Mouse (Mus musculus): ENCODE measurements around the gene Polr2e. TPM values are rescaled to one million over a fixed set of nuclear protein-coding genes. Genes with fewer than 3 reads are reported as not detected.

Gene Polr2e
- polyA plus RNA-seq, 1 experiment from 2014 or later: 182 TPM

GRCm38 (mm10) chr10:80015583-80015982 is 24.0 kb downstream of the Polr2e start:
- no peak for ATAC-seq (replicated peaks; ENCODE audit: insufficient number of reproducible peaks, low FRiP score, low TSS enrichment)
- no peak overlapping the region for H3K27ac ChIP-seq (ENCODE audit: low read depth, low read length)
- peaks cover 42% of the 10 kb centered on the region for H3K27me3 ChIP-seq (ENCODE audit: control insufficient read depth, insufficient read depth, low read length)
- peaks cover 29% of the 10 kb centered on the region for H3K4me1 ChIP-seq (ENCODE audit: control insufficient read depth, insufficient read depth, low read length)
- peak overlapping the region; percentile 39; the same call in 1 of the 2 replicates for H3K9ac ChIP-seq (ENCODE audit: low read depth, low read length)
- WGBS (ENCODE audit: insufficient replicate concordance): 70% methylated on average over 10 of the region's 10 CpGs
- H3K9me3 ChIP-seq (replicated peaks; ENCODE audit: control insufficient read depth, low read length): peaks cover 7% of the 10 kb centered on the region
- H3K36me3 ChIP-seq (ENCODE audit: control insufficient read depth, insufficient read depth, low read length): peaks cover 9% of the 10 kb centered on the region
- H3K4me2 ChIP-seq: no peak overlapping the region; the same call in 1 of the 2 replicates
- no peak overlapping the region for H3K4me3 ChIP-seq (ENCODE audit: low read depth, low read length)

GRCm38 (mm10) chr10:80014484-80015290 is 24.9 kb downstream of the Polr2e start:
- Histone ChIP-seq H3K27ac (ENCODE audit: low read depth, low read length) (no peak overlapping the region), H3K27me3 (ENCODE audit: control insufficient read depth, insufficient read depth, low read length) (peaks cover 42% of the 10 kb centered on the region), H3K4me1 (ENCODE audit: control insufficient read depth, insufficient read depth, low read length) (peaks cover 21% of the 10 kb centered on the region), H3K4me3 (ENCODE audit: low read depth, low read length) (peak overlapping the region; percentile 10; the same call in 1 of the 2 replicates), H3K36me3 (ENCODE audit: control insufficient read depth, insufficient read depth, low read length) (peaks cover 12% of the 10 kb centered on the region), H3K9ac (ENCODE audit: low read depth, low read length) (no peak overlapping the region), H3K9me3 (replicated peaks; ENCODE audit: control insufficient read depth, low read length) (peaks cover 11% of the 10 kb centered on the region), H3K4me2 (peak overlapping the region; percentile 14; the same call in 1 of the 2 replicates)
- WGBS (ENCODE audit: insufficient replicate concordance): 19% methylated on average over 28 of the region's 28 CpGs
- ATAC-seq (replicated peaks; ENCODE audit: insufficient number of reproducible peaks, low FRiP score, low TSS enrichment): no peak

- peaks cover 11% of the 10 kb centered on the region for H3K4me1 ChIP-seq (ENCODE audit: control insufficient read depth, insufficient read depth, low read length)
- no peak overlapping the region for H3K27ac ChIP-seq (ENCODE audit: low read depth, low read length)
- H3K4me3 ChIP-seq (ENCODE audit: low read depth, low read length): no peak overlapping the region
- H3K4me2 ChIP-seq: no peak overlapping the region
- no peak for ATAC-seq (replicated peaks; ENCODE audit: insufficient number of reproducible peaks, low FRiP score, low TSS enrichment)
- peaks cover 11% of the 10 kb centered on the region for H3K9me3 ChIP-seq (replicated peaks; ENCODE audit: control insufficient read depth, low read length)
- peaks cover 15% of the 10 kb centered on the region for H3K36me3 ChIP-seq (ENCODE audit: control insufficient read depth, insufficient read depth, low read length)
- peaks cover 42% of the 10 kb centered on the region for H3K27me3 ChIP-seq (ENCODE audit: control insufficient read depth, insufficient read depth, low read length)
- H3K9ac ChIP-seq (ENCODE audit: low read depth, low read length): no peak overlapping the region
- WGBS (ENCODE audit: insufficient replicate concordance): 31% methylated on average over 25 of the region's 25 CpGs
These were observed 26.0 kb downstream of the Polr2e start for GRCm38 (mm10) chr10:80013609-80014008.

- H3K27me3 ChIP-seq (ENCODE audit: control insufficient read depth, insufficient read depth, low read length): peaks cover 42% of the 10 kb centered on the region
- H3K9ac ChIP-seq (ENCODE audit: low read depth, low read length): no peak overlapping the region
- H3K27ac ChIP-seq (ENCODE audit: low read depth, low read length): no peak overlapping the region
- H3K36me3 ChIP-seq (ENCODE audit: control insufficient read depth, insufficient read depth, low read length): peaks cover 15% of the 10 kb centered on the region
- H3K9me3 ChIP-seq (replicated peaks; ENCODE audit: control insufficient read depth, low read length): peaks cover 11% of the 10 kb centered on the region
- 86% methylated on average over 6 of the region's 6 CpGs for WGBS (ENCODE audit: insufficient replicate concordance)
- ATAC-seq (replicated peaks; ENCODE audit: insufficient number of reproducible peaks, low FRiP score, low TSS enrichment): no peak
- H3K4me2 ChIP-seq: no peak overlapping the region
- H3K4me3 ChIP-seq (ENCODE audit: low read depth, low read length): no peak overlapping the region
- H3K4me1 ChIP-seq (ENCODE audit: control insufficient read depth, insufficient read depth, low read length): peaks cover 9% of the 10 kb centered on the region
These were observed 27.9 kb downstream of the Polr2e start for GRCm38 (mm10) chr10:80011740-80012139.

GRCm38 (mm10) chr10:80004233-80004705 is 35.3 kb downstream of the Polr2e start:
- Histone ChIP-seq H3K4me3 (ENCODE audit: low read depth, low read length) (no peak overlapping the region), H3K9me3 (replicated peaks; ENCODE audit: control insufficient read depth, low read length) (no peaks in the 10 kb centered on the region), H3K4me2 (no peak overlapping the region), H3K27me3 (ENCODE audit: control insufficient read depth, insufficient read depth, low read length) (peaks cover 24% of the 10 kb centered on the region), H3K36me3 (ENCODE audit: control insufficient read depth, insufficient read depth, low read length) (peaks cover 2% of the 10 kb centered on the region; the same call in 1 of the 2 replicates), H3K4me1 (ENCODE audit: control insufficient read depth, insufficient read depth, low read length) (peaks cover 15% of the 10 kb centered on the region), H3K9ac (ENCODE audit: low read depth, low read length) (no peak overlapping the region), H3K27ac (ENCODE audit: low read depth, low read length) (0 out of 2 replicates have a peak overlapping the region, but pooled peaks have one; percentile 16)
- ATAC-seq (replicated peaks; ENCODE audit: insufficient number of reproducible peaks, low FRiP score, low TSS enrichment): no peak
- 86% methylated on average over 8 of the region's 8 CpGs for WGBS (ENCODE audit: insufficient replicate concordance)

GRCm38 (mm10) chr10:80003374-80004232 is 36.0 kb downstream of the Polr2e start:
- WGBS (ENCODE audit: insufficient replicate concordance): 43% methylated on average over 9 of the region's 9 CpGs
- Histone ChIP-seq H3K36me3 (ENCODE audit: control insufficient read depth, insufficient read depth, low read length) (no peaks in the 10 kb centered on the region), H3K27ac (ENCODE audit: low read depth, low read length) (peak overlapping the region; percentile 25; the same call in 1 of the 2 replicates), H3K4me3 (ENCODE audit: low read depth, low read length) (no peak overlapping the region), H3K9me3 (replicated peaks; ENCODE audit: control insufficient read depth, low read length) (no peaks in the 10 kb centered on the region), H3K27me3 (ENCODE audit: control insufficient read depth, insufficient read depth, low read length) (peaks cover 26% of the 10 kb centered on the region), H3K4me2 (peak overlapping the region; percentile 31; the same call in 1 of the 2 replicates), H3K9ac (ENCODE audit: low read depth, low read length) (peak overlapping the region; percentile 50), H3K4me1 (ENCODE audit: control insufficient read depth, insufficient read depth, low read length) (peaks cover 15% of the 10 kb centered on the region)
- ATAC-seq (replicated peaks; ENCODE audit: insufficient number of reproducible peaks, low FRiP score, low TSS enrichment): 0 out of 2 replicates have a peak, but pooled peaks have one; percentile 8

GRCm38 (mm10) chr10:80002829-80003228 is 36.8 kb downstream of the Polr2e start:
- H3K9me3 ChIP-seq (replicated peaks; ENCODE audit: control insufficient read depth, low read length): no peaks in the 10 kb centered on the region
- H3K4me3 ChIP-seq (ENCODE audit: low read depth, low read length): no peak overlapping the region
- peaks cover 20% of the 10 kb centered on the region for H3K4me1 ChIP-seq (ENCODE audit: control insufficient read depth, insufficient read depth, low read length)
- 22% methylated on average over 21 of the region's 21 CpGs for WGBS (ENCODE audit: insufficient replicate concordance)
- no peaks in the 10 kb centered on the region for H3K36me3 ChIP-seq (ENCODE audit: control insufficient read depth, insufficient read depth, low read length)
- no peak overlapping the region for H3K27ac ChIP-seq (ENCODE audit: low read depth, low read length)
- peaks cover 26% of the 10 kb centered on the region for H3K27me3 ChIP-seq (ENCODE audit: control insufficient read depth, insufficient read depth, low read length)
- no peak for ATAC-seq (replicated peaks; ENCODE audit: insufficient number of reproducible peaks, low FRiP score, low TSS enrichment)
- peak overlapping the region; percentile 31; the same call in 1 of the 2 replicates for H3K4me2 ChIP-seq
- peak overlapping the region; percentile 50 for H3K9ac ChIP-seq (ENCODE audit: low read depth, low read length)

GRCm38 (mm10) chr10:80001945-80002344 is 37.6 kb downstream of the Polr2e start:
- peaks cover 26% of the 10 kb centered on the region for H3K27me3 ChIP-seq (ENCODE audit: control insufficient read depth, insufficient read depth, low read length)
- H3K4me1 ChIP-seq (ENCODE audit: control insufficient read depth, insufficient read depth, low read length): peaks cover 25% of the 10 kb centered on the region
- H3K27ac ChIP-seq (ENCODE audit: low read depth, low read length): no peak overlapping the region
- 77% methylated on average over 9 of the region's 9 CpGs for WGBS (ENCODE audit: insufficient replicate concordance)
- H3K4me2 ChIP-seq: no peak overlapping the region
- no peaks in the 10 kb centered on the region for H3K36me3 ChIP-seq (ENCODE audit: control insufficient read depth, insufficient read depth, low read length)
- no peak overlapping the region for H3K9ac ChIP-seq (ENCODE audit: low read depth, low read length)
- no peak for ATAC-seq (replicated peaks; ENCODE audit: insufficient number of reproducible peaks, low FRiP score, low TSS enrichment)
- H3K4me3 ChIP-seq (ENCODE audit: low read depth, low read length): no peak overlapping the region
- no peaks in the 10 kb centered on the region for H3K9me3 ChIP-seq (replicated peaks; ENCODE audit: control insufficient read depth, low read length)
